Mouse (Mus musculus): ENCODE results near the gene Troap. TPM values are rescaled to one million over a fixed set of nuclear protein-coding genes. Genes with fewer than 3 reads are reported as not detected.

Gene Troap
- polyA plus RNA-seq, 1 experiment from 2014 or later, result 24.2 TPM

GRCm38 (mm10) chr15:99111139-99111538 is 36.8 kb downstream of the Troap start:
- Histone ChIP-seq H3K4me3 (no peak overlapping the region), H3K4me2 (replicated peaks) (no peak overlapping the region), H3K27me3 (replicated peaks) (no peaks in the 10 kb centered on the region), H3K27ac (no peak overlapping the region), H3K36me3 (no peaks in the 10 kb centered on the region), H3K9me3 (no peaks in the 10 kb centered on the region), H3K4me1 (no peaks in the 10 kb centered on the region), H3K9ac (no peak overlapping the region)
- 85% methylated on average over 3 of the region's 3 CpGs for WGBS
- no peak for ATAC-seq (ENCODE audit: low FRiP score, low read depth)

GRCm38 (mm10) chr15:99111809-99112208 is 37.4 kb downstream of the Troap start:
- ATAC-seq (ENCODE audit: low FRiP score, low read depth), result no peak
- H3K4me3 ChIP-seq, result no peak overlapping the region
- WGBS, result 62% methylated on average over 4 of the region's 4 CpGs
- H3K9ac ChIP-seq, result no peak overlapping the region
- H3K4me1 ChIP-seq, result no peaks in the 10 kb centered on the region
- H3K9me3 ChIP-seq, result no peaks in the 10 kb centered on the region
- no peaks in the 10 kb centered on the region for H3K27me3 ChIP-seq (replicated peaks)
- no peak overlapping the region for H3K27ac ChIP-seq
- H3K36me3 ChIP-seq, result no peaks in the 10 kb centered on the region
- H3K4me2 ChIP-seq (replicated peaks), result no peak overlapping the region

GRCm38 (mm10) chr15:99112843-99113395 is 38.5 kb downstream of the Troap start:
- WGBS, result 38% methylated on average over 11 of the region's 11 CpGs
- no peak for ATAC-seq (ENCODE audit: low FRiP score, low read depth)
- Histone ChIP-seq H3K9me3 (no peaks in the 10 kb centered on the region), H3K4me2 (replicated peaks) (peak overlapping the region; percentile 24; the same call in 1 of the 2 replicates), H3K4me1 (no peaks in the 10 kb centered on the region), H3K9ac (no peak overlapping the region), H3K4me3 (no peak overlapping the region), H3K27me3 (replicated peaks) (no peaks in the 10 kb centered on the region), H3K36me3 (no peaks in the 10 kb centered on the region), H3K27ac (no peak overlapping the region)

GRCm38 (mm10) chr15:99113396-99113975 is 39.1 kb downstream of the Troap start:
- no peaks in the 10 kb centered on the region for H3K9me3 ChIP-seq
- H3K4me1 ChIP-seq, result no peaks in the 10 kb centered on the region
- 7% methylated on average over 9 of the region's 9 CpGs for WGBS
- H3K27me3 ChIP-seq (replicated peaks), result no peaks in the 10 kb centered on the region
- no peak for ATAC-seq (ENCODE audit: low FRiP score, low read depth)
- no peak overlapping the region for H3K27ac ChIP-seq
- no peaks in the 10 kb centered on the region for H3K36me3 ChIP-seq
- H3K4me2 ChIP-seq (replicated peaks), result peak overlapping the region; percentile 24
- H3K4me3 ChIP-seq, result no peak overlapping the region
- H3K9ac ChIP-seq, result no peak overlapping the region

- Histone ChIP-seq H3K4me2 (replicated peaks) (no peak overlapping the region), H3K9me3 (no peaks in the 10 kb centered on the region), H3K4me1 (no peaks in the 10 kb centered on the region), H3K27ac (no peak overlapping the region), H3K4me3 (no peak overlapping the region), H3K36me3 (no peaks in the 10 kb centered on the region), H3K9ac (no peak overlapping the region), H3K27me3 (replicated peaks) (no peaks in the 10 kb centered on the region)
- no peak for ATAC-seq (ENCODE audit: low FRiP score, low read depth)
- 44% methylated on average over 14 of the region's 14 CpGs for WGBS
Observed at GRCm38 (mm10) chr15:99114312-99115064, 40.1 kb downstream of the Troap start.

- Histone ChIP-seq H3K4me1 (no peaks in the 10 kb centered on the region), H3K27me3 (replicated peaks) (no peaks in the 10 kb centered on the region), H3K36me3 (no peaks in the 10 kb centered on the region), H3K9ac (no peak overlapping the region), H3K27ac (no peak overlapping the region), H3K4me2 (replicated peaks) (no peak overlapping the region), H3K9me3 (no peaks in the 10 kb centered on the region), H3K4me3 (no peak overlapping the region)
- WGBS, result 90% methylated on average over 7 of the region's 7 CpGs
- no peak for ATAC-seq (ENCODE audit: low FRiP score, low read depth)
Observed at GRCm38 (mm10) chr15:99115065-99115423, 40.7 kb downstream of the Troap start.

GRCm38 (mm10) chr15:99116539-99116938 is 42.2 kb downstream of the Troap start:
- no peaks in the 10 kb centered on the region for H3K36me3 ChIP-seq
- no peak for ATAC-seq (ENCODE audit: low FRiP score, low read depth)
- H3K4me2 ChIP-seq (replicated peaks), result no peak overlapping the region
- no peaks in the 10 kb centered on the region for H3K9me3 ChIP-seq
- 53% methylated on average over 11 of the region's 11 CpGs for WGBS
- H3K9ac ChIP-seq, result no peak overlapping the region
- H3K4me1 ChIP-seq, result peaks cover 3% of the 10 kb centered on the region; the same call in 1 of the 2 replicates
- H3K27me3 ChIP-seq (replicated peaks), result no peaks in the 10 kb centered on the region; the same call in 1 of the 2 replicates
- no peak overlapping the region for H3K27ac ChIP-seq
- H3K4me3 ChIP-seq, result no peak overlapping the region

GRCm38 (mm10) chr15:99120814-99121213 is 46.4 kb downstream of the Troap start:
- Histone ChIP-seq H3K4me2 (replicated peaks) (no peak overlapping the region), H3K27me3 (replicated peaks) (no peaks in the 10 kb centered on the region; the same call in 1 of the 2 replicates), H3K4me3 (no peak overlapping the region), H3K27ac (no peak overlapping the region), H3K9ac (no peak overlapping the region), H3K4me1 (peaks cover 3% of the 10 kb centered on the region; the same call in 1 of the 2 replicates), H3K9me3 (no peaks in the 10 kb centered on the region), H3K36me3 (no peaks in the 10 kb centered on the region)
- no peak for ATAC-seq (ENCODE audit: low FRiP score, low read depth)
- WGBS, result 16% methylated on average over 11 of the region's 11 CpGs

GRCm38 (mm10) chr15:99122642-99123041 is 48.3 kb downstream of the Troap start:
- Histone ChIP-seq H3K4me3 (no peak overlapping the region), H3K4me1 (peaks cover 3% of the 10 kb centered on the region; the same call in 1 of the 2 replicates), H3K9me3 (no peaks in the 10 kb centered on the region), H3K27me3 (replicated peaks) (no peaks in the 10 kb centered on the region; the same call in 1 of the 2 replicates), H3K4me2 (replicated peaks) (no peak overlapping the region), H3K36me3 (no peaks in the 10 kb centered on the region), H3K27ac (no peak overlapping the region), H3K9ac (no peak overlapping the region)
- ATAC-seq (ENCODE audit: low FRiP score, low read depth), result no peak
- WGBS, result 86% methylated on average over 2 of the region's 2 CpGs

GRCm38 (mm10) chr15:99125711-99126080 is 51.3 kb downstream of the Troap start, which contains the start of gene Spats2:
Spats2 (plus strand) TSS chr15:99125916.
- peaks cover 24% of the 10 kb centered on the region for H3K4me1 ChIP-seq
- WGBS, result 3% methylated on average over 12 of the region's 12 CpGs
- peak within 1 kb of the TSS; percentile 84 for H3K9ac ChIP-seq
- H3K27ac ChIP-seq, result peak within 1 kb of the TSS; percentile 89
- peak within 1 kb of the TSS; percentile 78 for H3K4me3 ChIP-seq
- no peaks in the 10 kb centered on the region; the same call in 1 of the 2 replicates for H3K27me3 ChIP-seq (replicated peaks)
- no peaks in the 10 kb centered on the region; the same call in 1 of the 2 replicates for H3K36me3 ChIP-seq
- H3K4me2 ChIP-seq (replicated peaks), result peak within 1 kb of the TSS; percentile 71
- no peaks in the 10 kb centered on the region for H3K9me3 ChIP-seq
- peak; percentile 10; the same call in 1 of the 2 replicates for ATAC-seq (ENCODE audit: low FRiP score, low read depth)

GRCm38 (mm10) chr15:99126081-99126815 is 51.9 kb downstream of the Troap start:
- Histone ChIP-seq H3K27ac (peak overlapping the region; percentile 89), H3K4me1 (peaks cover 24% of the 10 kb centered on the region), H3K9me3 (no peaks in the 10 kb centered on the region), H3K27me3 (replicated peaks) (no peaks in the 10 kb centered on the region), H3K36me3 (no peaks in the 10 kb centered on the region; the same call in 1 of the 2 replicates), H3K4me2 (replicated peaks) (peak overlapping the region; percentile 71), H3K4me3 (peak overlapping the region; percentile 78), H3K9ac (peak overlapping the region; percentile 84)
- under 1% methylated on average over 111 of the region's 115 CpGs for WGBS
- peak; percentile 93 for ATAC-seq (ENCODE audit: low FRiP score, low read depth)

Data from neural tube, embryonic 12.5 days (tissue).